Mouse (Mus musculus): ENCODE measurements at regions not wholly inside any gene's neighbourhood (a gene's known extent, or its start where the extent isn't known, plus 50 kb on each side); places are given as distances from the start of the nearest gene placed in this dataset.

- Histone ChIP-seq H3K36me3 (ENCODE audit: control insufficient read depth, insufficient read depth, low read length, poor library complexity, severe bottlenecking) (no peaks in the 10 kb centered on the region), H3K9me3 (ENCODE audit: control insufficient read depth, insufficient read depth, low read depth, low read length) (no peaks in the 10 kb centered on the region), H3K4me3 (ENCODE audit: insufficient read depth in 1 of 2, low read depth in 1 of 2, low read length in 2 of 2, poor library complexity in 1 of 2, severe bottlenecking in 1 of 2) (no peak overlapping the region), H3K27ac (ENCODE audit: insufficient read depth, low read depth, low read length, poor library complexity, severe bottlenecking) (no peak overlapping the region), H3K9ac (ENCODE audit: insufficient read depth, low read depth, low read length, poor library complexity, severe bottlenecking) (no peak overlapping the region), H3K4me1 (ENCODE audit: control insufficient read depth in 2 of 2, insufficient read depth in 2 of 2, low read length in 2 of 2, poor library complexity in 1 of 2) (no peaks in the 10 kb centered on the region)
- TF ChIP-seq HCFC1 (IDR thresholded peaks at IDR 0.05; ENCODE audit: borderline replicate concordance, insufficient read depth, low read length) (no peak), ZNF384 (IDR thresholded peaks at IDR 0.05; ENCODE audit: low read depth, low read length) (no peak), CHD2 (IDR thresholded peaks at IDR 0.05; ENCODE audit: low read depth, low read length) (no peak), MAFK (IDR thresholded peaks at IDR 0.05; ENCODE audit: insufficient read depth, low read depth, low read length) (no peak), ZC3H11A (IDR thresholded peaks at IDR 0.05; ENCODE audit: borderline replicate concordance, low read depth, low read length) (no peak)
- in situ Hi-C loops (cut with MboI; ENCODE audit: low sequenced_read_pairs in 2 of 2, unreplicated experiment in 2 of 2) = no loop called here
- no peak for DNase-seq (ENCODE audit: low read depth, low spot score)
Observed at GRCm38 (mm10) chr10:124297198-124297677, 1033.4 kb downstream of the Fam19a2 start.

- no peak overlapping the region for H3K9ac ChIP-seq (ENCODE audit: insufficient read depth, low read depth, low read length, poor library complexity, severe bottlenecking)
- H3K9me3 ChIP-seq (ENCODE audit: control insufficient read depth, insufficient read depth, low read depth, low read length) = peaks cover 7% of the 10 kb centered on the region; the same call in 1 of the 2 replicates
- no peak overlapping the region for H3K4me3 ChIP-seq (ENCODE audit: insufficient read depth in 1 of 2, low read depth in 1 of 2, low read length in 2 of 2, poor library complexity in 1 of 2, severe bottlenecking in 1 of 2)
- no peaks in the 10 kb centered on the region for H3K4me1 ChIP-seq (ENCODE audit: control insufficient read depth in 2 of 2, insufficient read depth in 2 of 2, low read length in 2 of 2, poor library complexity in 1 of 2)
- in situ Hi-C loops (cut with MboI; ENCODE audit: low sequenced_read_pairs in 2 of 2, unreplicated experiment in 2 of 2) = no loop called here
- TF ChIP-seq ZC3H11A (IDR thresholded peaks at IDR 0.05; ENCODE audit: borderline replicate concordance, low read depth, low read length) (no peak), HCFC1 (IDR thresholded peaks at IDR 0.05; ENCODE audit: borderline replicate concordance, insufficient read depth, low read length) (no peak), MAFK (IDR thresholded peaks at IDR 0.05; ENCODE audit: insufficient read depth, low read depth, low read length) (no peak), CHD2 (IDR thresholded peaks at IDR 0.05; ENCODE audit: low read depth, low read length) (no peak), ZNF384 (IDR thresholded peaks at IDR 0.05; ENCODE audit: low read depth, low read length) (no peak)
- no peak for DNase-seq (ENCODE audit: low read depth, low spot score)
- no peaks in the 10 kb centered on the region for H3K36me3 ChIP-seq (ENCODE audit: control insufficient read depth, insufficient read depth, low read length, poor library complexity, severe bottlenecking)
- H3K27ac ChIP-seq (ENCODE audit: insufficient read depth, low read depth, low read length, poor library complexity, severe bottlenecking) = no peak overlapping the region
Observed at GRCm38 (mm10) chr10:124304683-124305082, 1040.9 kb downstream of the Fam19a2 start.

DNA sequence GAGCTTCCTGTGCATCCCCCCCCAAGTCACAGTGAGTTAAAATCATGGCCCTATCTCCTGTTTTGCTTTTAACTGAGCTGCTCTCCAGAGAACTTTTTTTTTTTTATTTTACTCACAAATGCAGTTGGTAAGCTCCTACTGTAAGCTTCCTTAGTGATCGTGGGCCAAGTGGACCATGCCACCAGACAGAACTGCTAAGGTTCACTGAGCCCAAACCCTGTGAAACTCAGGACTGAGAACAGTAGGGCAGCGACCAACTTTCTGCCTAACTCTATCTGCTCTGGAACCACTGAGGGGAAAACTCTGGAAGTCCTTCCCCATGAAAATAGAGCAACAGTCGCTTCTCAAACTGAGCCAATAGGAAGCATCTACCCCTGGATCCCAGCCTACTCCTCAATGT lies 1041.8 kb downstream of the Fam19a2 start:
- Histone ChIP-seq H3K9me3 (ENCODE audit: control insufficient read depth, insufficient read depth, low read depth, low read length) (peaks cover 7% of the 10 kb centered on the region; the same call in 1 of the 2 replicates), H3K4me1 (ENCODE audit: control insufficient read depth in 2 of 2, insufficient read depth in 2 of 2, low read length in 2 of 2, poor library complexity in 1 of 2) (no peaks in the 10 kb centered on the region), H3K4me3 (ENCODE audit: insufficient read depth in 1 of 2, low read depth in 1 of 2, low read length in 2 of 2, poor library complexity in 1 of 2, severe bottlenecking in 1 of 2) (no peak overlapping the region), H3K9ac (ENCODE audit: insufficient read depth, low read depth, low read length, poor library complexity, severe bottlenecking) (no peak overlapping the region), H3K36me3 (ENCODE audit: control insufficient read depth, insufficient read depth, low read length, poor library complexity, severe bottlenecking) (no peaks in the 10 kb centered on the region), H3K27ac (ENCODE audit: insufficient read depth, low read depth, low read length, poor library complexity, severe bottlenecking) (no peak overlapping the region)
- TF ChIP-seq ZNF384 (IDR thresholded peaks at IDR 0.05; ENCODE audit: low read depth, low read length) (no peak), MAFK (IDR thresholded peaks at IDR 0.05; ENCODE audit: insufficient read depth, low read depth, low read length) (no peak), CHD2 (IDR thresholded peaks at IDR 0.05; ENCODE audit: low read depth, low read length) (no peak), ZC3H11A (IDR thresholded peaks at IDR 0.05; ENCODE audit: borderline replicate concordance, low read depth, low read length) (no peak), HCFC1 (IDR thresholded peaks at IDR 0.05; ENCODE audit: borderline replicate concordance, insufficient read depth, low read length) (no peak)
- in situ Hi-C loops (cut with MboI; ENCODE audit: low sequenced_read_pairs in 2 of 2, unreplicated experiment in 2 of 2) = no loop called here
- no peak for DNase-seq (ENCODE audit: low read depth, low spot score)

DNA sequence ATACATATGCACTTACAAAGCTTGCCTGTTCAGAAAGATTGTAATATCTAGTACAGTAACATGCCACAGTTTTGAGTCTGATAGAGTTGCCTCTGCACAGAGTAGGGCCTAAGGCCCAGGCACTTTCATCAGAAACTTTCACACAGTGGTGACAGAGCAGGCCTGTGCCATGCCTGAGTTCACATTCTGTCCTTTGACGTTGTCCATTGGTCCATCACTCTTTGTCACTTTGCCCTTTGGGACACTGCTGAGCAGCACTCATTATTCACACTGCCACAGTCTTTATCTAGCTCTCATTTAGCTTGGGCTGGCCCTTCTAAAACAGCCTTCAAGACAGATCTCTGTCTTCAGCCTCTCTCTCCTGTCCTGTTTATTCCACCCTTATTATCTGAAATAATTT lies 1055.0 kb downstream of the Fam19a2 start:
- no peaks in the 10 kb centered on the region for H3K36me3 ChIP-seq (ENCODE audit: control insufficient read depth, insufficient read depth, low read length, poor library complexity, severe bottlenecking)
- H3K9ac ChIP-seq (ENCODE audit: insufficient read depth, low read depth, low read length, poor library complexity, severe bottlenecking) = no peak overlapping the region
- TF ChIP-seq MAFK (IDR thresholded peaks at IDR 0.05; ENCODE audit: insufficient read depth, low read depth, low read length) = no peak
- no peak for TF ChIP-seq HCFC1 (IDR thresholded peaks at IDR 0.05; ENCODE audit: borderline replicate concordance, insufficient read depth, low read length)
- no peak for TF ChIP-seq CHD2 (IDR thresholded peaks at IDR 0.05; ENCODE audit: low read depth, low read length)
- TF ChIP-seq ZNF384 (IDR thresholded peaks at IDR 0.05; ENCODE audit: low read depth, low read length) = no peak
- TF ChIP-seq ZC3H11A (IDR thresholded peaks at IDR 0.05; ENCODE audit: borderline replicate concordance, low read depth, low read length) = no peak
- DNase-seq (ENCODE audit: low read depth, low spot score) = no peak
- no peak overlapping the region for H3K4me3 ChIP-seq (ENCODE audit: insufficient read depth in 1 of 2, low read depth in 1 of 2, low read length in 2 of 2, poor library complexity in 1 of 2, severe bottlenecking in 1 of 2)
- in situ Hi-C loops (cut with MboI; ENCODE audit: low sequenced_read_pairs in 2 of 2, unreplicated experiment in 2 of 2) = no loop called here
- H3K4me1 ChIP-seq (ENCODE audit: control insufficient read depth in 2 of 2, insufficient read depth in 2 of 2, low read length in 2 of 2, poor library complexity in 1 of 2) = no peaks in the 10 kb centered on the region
- peaks cover 1% of the 10 kb centered on the region; the same call in 1 of the 2 replicates for H3K9me3 ChIP-seq (ENCODE audit: control insufficient read depth, insufficient read depth, low read depth, low read length)
- H3K27ac ChIP-seq (ENCODE audit: insufficient read depth, low read depth, low read length, poor library complexity, severe bottlenecking) = no peak overlapping the region

Data from ES-E14 (cell line).